14 mouse cellular contexts compared by ENCODE assay signal in genomic region chr6:29431473-29431872, GRCm38 (mm10). TPM values are rescaled to one million over a fixed set of nuclear protein-coding genes. Genes with fewer than 3 reads are reported as not detected.
DNase-seq lines count a peak whose midpoint lies in the region; ATAC-seq lines count a peak whose summit lies in the region.
"Had no signal": no experiment of that assay in that cellular context is flagged by ENCODE, and none has a peak within 500 bp of the region (broad histone marks: within the 10 kb centered on the region; RNA-seq: fewer than 3 reads in every experiment).

No protein-coding gene starts in this region.

- no peak overlapping the region for H3K27ac ChIP-seq in embryonic facial prominence, embryonic 11.5 days (replicated peaks; ENCODE audit: low read depth, low read length)
- H3K27ac ChIP-seq in heart, embryonic 10.5 days: peak overlapping the region; percentile 93
- peak overlapping the region; percentile 33 for H3K27ac ChIP-seq in limb, embryonic 13.5 days
- H3K27ac ChIP-seq: neural tube, embryonic 12.5 days had no signal

- H3K4me1 ChIP-seq in embryonic facial prominence, embryonic 11.5 days (ENCODE audit: control insufficient read depth, insufficient read depth, low read length): peaks cover 15% of the 10 kb centered on the region
- peaks cover 64% of the 10 kb centered on the region for H3K4me1 ChIP-seq in heart, embryonic 10.5 days
- H3K4me1 ChIP-seq in limb, embryonic 13.5 days: peaks cover 53% of the 10 kb centered on the region

- 16% methylated on average over 5 of the region's 5 CpGs for WGBS in embryonic facial prominence, embryonic 11.5 days
- WGBS in heart, embryonic 10.5 days: 11% methylated on average over 5 of the region's 5 CpGs
- 18% methylated on average over 5 of the region's 5 CpGs for WGBS in limb, embryonic 13.5 days

- no peak overlapping the region for H3K9ac ChIP-seq in embryonic facial prominence, embryonic 11.5 days (replicated peaks; ENCODE audit: low read length)
- 0 out of 2 replicates have a peak overlapping the region, but pooled peaks have one; percentile 20 for H3K9ac ChIP-seq in limb, embryonic 13.5 days
- H3K9ac ChIP-seq: neural tube, embryonic 12.5 days had no signal

- H3K9me3 ChIP-seq in embryonic facial prominence, embryonic 11.5 days (replicated peaks; ENCODE audit: control insufficient read depth, low read length): no peaks in the 10 kb centered on the region
- H3K9me3 ChIP-seq in heart, embryonic 10.5 days: no peaks in the 10 kb centered on the region
- H3K9me3 ChIP-seq in limb, embryonic 13.5 days: no peaks in the 10 kb centered on the region
- H3K9me3 ChIP-seq: neural tube, embryonic 12.5 days had no signal

- peak; percentile 72 for DNase-seq in gastrocnemius, adult 18-20 months (ENCODE audit: low spot score)
- no peak for DNase-seq in gastrocnemius, postnatal 10 days
- DNase-seq in embryonic facial prominence, embryonic 11.5 days (ENCODE audit: low spot score): peak; percentile 1
- DNase-seq in heart, embryonic 10.5 days (ENCODE audit: low spot score): peak; percentile 94
- DNase-seq in frontal cortex, postnatal 10 days (ENCODE audit: low spot score in 2 of 2): no peak
- no peak for DNase-seq in kidney, postnatal 10 days
- DNase-seq in right cerebral cortex, adult 2 months (ENCODE audit: low spot score in 2 of 2): no peak
- DNase-seq: lung, adult 2 months had no signal

- H3K4me2 ChIP-seq in embryonic facial prominence, embryonic 11.5 days (ENCODE audit: low read depth, low read length): no peak overlapping the region
- no peak overlapping the region for H3K4me2 ChIP-seq in limb, embryonic 13.5 days (replicated peaks)
- H3K4me2 ChIP-seq: neural tube, embryonic 12.5 days had no signal

- no peak overlapping the region for H3K4me3 ChIP-seq in embryonic facial prominence, embryonic 11.5 days (ENCODE audit: low read depth, low read length)
- H3K4me3 ChIP-seq in heart, embryonic 10.5 days: peak overlapping the region; percentile 33
- no peak overlapping the region for H3K4me3 ChIP-seq in limb, embryonic 13.5 days
- H3K4me3 ChIP-seq: neural tube, embryonic 12.5 days had no signal

- ATAC-seq in embryonic facial prominence, embryonic 11.5 days (replicated peaks; ENCODE audit: insufficient number of reproducible peaks, low FRiP score, low TSS enrichment, low read depth): no peak
- ATAC-seq in limb, embryonic 13.5 days (ENCODE audit: low FRiP score, low read depth): no peak
- ATAC-seq: intestine, embryonic 16.5 days; Patski had no signal

- H3K36me3 ChIP-seq in embryonic facial prominence, embryonic 11.5 days (replicated peaks; ENCODE audit: control insufficient read depth, insufficient read depth, low read depth, low read length): no peaks in the 10 kb centered on the region
- H3K36me3 ChIP-seq in heart, embryonic 10.5 days: no peaks in the 10 kb centered on the region; the same call in 1 of the 2 replicates
- 0 out of 2 replicates have a peak, but pooled peaks cover under 1% of the 10 kb centered on the region for H3K36me3 ChIP-seq in limb, embryonic 13.5 days
- H3K36me3 ChIP-seq: neural tube, embryonic 12.5 days had no signal

- H3K27me3 ChIP-seq in embryonic facial prominence, embryonic 11.5 days (ENCODE audit: control insufficient read depth, insufficient read depth, low read length): peaks cover 17% of the 10 kb centered on the region
- peaks cover 28% of the 10 kb centered on the region for H3K27me3 ChIP-seq in heart, embryonic 10.5 days (ENCODE audit: insufficient read depth, poor library complexity, severe bottlenecking)
- H3K27me3 ChIP-seq in limb, embryonic 13.5 days: peaks cover 36% of the 10 kb centered on the region
- H3K27me3 ChIP-seq: Patski had no signal

RNA-seq across cellular contexts. Expression of gene Flnc, which starts 1.6 kb away (rescaled TPM):
- total RNA-seq in gastrocnemius, adult 18-20 months (2021): 100 to 1,000 TPM; 349 to 691 TPM
- 100 to 1,000 TPM; 393 to 460 TPM for total RNA-seq in gastrocnemius, postnatal 10 days (2021)
- 2.2 and 3.2 TPM in 2 replicates for polyA plus RNA-seq in embryonic facial prominence, embryonic 11.5 days (2014; fragmentation: Nextera tagmentation; extraction: Ambion mirVana)
- 40.2 and 83.3 TPM in 2 replicates for polyA plus RNA-seq in heart, embryonic 10.5 days (2016; fragmentation: Nextera tagmentation; extraction: Ambion mirVana)
- polyA plus RNA-seq in limb, embryonic 13.5 days (2015; fragmentation: Nextera tagmentation; extraction: Ambion mirVana): 17.4 and 21.7 TPM in 2 replicates
- total RNA-seq: granulocyte monocyte progenitor cell, adult 5-6 weeks had no signal

RNA-seq across cellular contexts. Expression of gene Ccdc136, which starts 35.4 kb away (rescaled TPM):
- 10 to 100 TPM; 11.8 to 12.2 TPM for total RNA-seq in gastrocnemius, adult 18-20 months (2021)
- total RNA-seq in gastrocnemius, postnatal 10 days (2021): 10 to 100 TPM; 13.4 to 15.2 TPM
- 17.3 and 22.8 TPM in 2 replicates for polyA plus RNA-seq in embryonic facial prominence, embryonic 11.5 days (2014; fragmentation: Nextera tagmentation; extraction: Ambion mirVana)
- 23.4 and 30.3 TPM in 2 replicates for polyA plus RNA-seq in heart, embryonic 10.5 days (2016; fragmentation: Nextera tagmentation; extraction: Ambion mirVana)
- 28.2 and 31.6 TPM in 2 replicates for polyA plus RNA-seq in limb, embryonic 13.5 days (2015; fragmentation: Nextera tagmentation; extraction: Ambion mirVana)
- total RNA-seq: granulocyte monocyte progenitor cell, adult 5-6 weeks had no signal

RNA-seq across cellular contexts. Expression of gene Atp6v1f, which starts 36.0 kb away (rescaled TPM):
- 100 to 1,000 TPM; 118 to 125 TPM for total RNA-seq in gastrocnemius, adult 18-20 months (2021)
- total RNA-seq in gastrocnemius, postnatal 10 days (2021): 100 to 1,000 TPM; 101 to 102 TPM
- 196 and 207 TPM in 2 replicates for polyA plus RNA-seq in embryonic facial prominence, embryonic 11.5 days (2014; fragmentation: Nextera tagmentation; extraction: Ambion mirVana)
- 214 and 228 TPM in 2 replicates for polyA plus RNA-seq in heart, embryonic 10.5 days (2016; fragmentation: Nextera tagmentation; extraction: Ambion mirVana)
- polyA plus RNA-seq in limb, embryonic 13.5 days (2015; fragmentation: Nextera tagmentation; extraction: Ambion mirVana): 222 and 234 TPM in 2 replicates

RNA-seq across cellular contexts. Expression of gene Atp6v1fnb, which starts 39.8 kb away (rescaled TPM):
- total RNA-seq in gastrocnemius, adult 18-20 months (2021): under 1 TPM in 1 of 2 experiments, not detected in 1; 0.37 TPM
- total RNA-seq in gastrocnemius, postnatal 10 days (2021): under 1 TPM in 1 of 2 experiments, not detected in 1; 0.41 TPM
- not detected in 2 replicates for polyA plus RNA-seq in embryonic facial prominence, embryonic 11.5 days (2014; fragmentation: Nextera tagmentation; extraction: Ambion mirVana)
- polyA plus RNA-seq in heart, embryonic 10.5 days (2016; fragmentation: Nextera tagmentation; extraction: Ambion mirVana): not detected in 2 replicates
- 0.50 TPM in 1 of 2 replicates, not detected in the other for polyA plus RNA-seq in limb, embryonic 13.5 days (2015; fragmentation: Nextera tagmentation; extraction: Ambion mirVana)
- polyA plus RNA-seq: intestine, embryonic 16.5 days; Patski had no signal

RNA-seq across cellular contexts. Expression of gene Opn1sw, which starts 43.2 kb away (rescaled TPM):
- under 1 TPM in 1 of 2 experiments, not detected in 1; 0.26 TPM for total RNA-seq in gastrocnemius, adult 18-20 months (2021)
- under 1 TPM; 0.26 to 0.47 TPM for total RNA-seq in gastrocnemius, postnatal 10 days (2021)
- polyA plus RNA-seq in embryonic facial prominence, embryonic 11.5 days (2014; fragmentation: Nextera tagmentation; extraction: Ambion mirVana): 0.27 and 0.28 TPM in 2 replicates
- 0.11 and 0.37 TPM in 2 replicates for polyA plus RNA-seq in heart, embryonic 10.5 days (2016; fragmentation: Nextera tagmentation; extraction: Ambion mirVana)
- polyA plus RNA-seq in limb, embryonic 13.5 days (2015; fragmentation: Nextera tagmentation; extraction: Ambion mirVana): 0.56 and 1.2 TPM in 2 replicates
- total RNA-seq: granulocyte monocyte progenitor cell, adult 5-6 weeks had no signal
- polyA plus RNA-seq: testis, adult 2 months had no signal

Comparison
In these comparisons a context has a peak if more than half of its experiments do, and no peak if none do; other contexts are left out.
1. DNase-seq: peak in gastrocnemius, adult 18-20 months (single experiment), embryonic facial prominence, embryonic 11.5 days (single experiment) and heart, embryonic 10.5 days (single experiment); none in gastrocnemius, postnatal 10 days (single experiment), frontal cortex, postnatal 10 days (0 of 2), kidney, postnatal 10 days (single experiment) and right cerebral cortex, adult 2 months (0 of 2).